Mouse (Mus musculus) stomach, postnatal 0 days (tissue): ENCODE results near the gene Homer2. TPM values are rescaled to one million over a fixed set of nuclear protein-coding genes. Genes with fewer than 3 reads are reported as not detected.

Source experiments
- ATAC-seq: fragments of 200-750 bp; cut with Nextera tagmentation; 2 replicates; pipeline ENCODE4 v1.8.0; 2017; ENCODE audit not compliant: low FRiP score, low TSS enrichment
- DNase-seq: peaks from one replicate; pipeline ENCODE4 v3.0.0-alpha.2; 2016; ENCODE audit warnings: low spot score
- H3K27ac ChIP-seq: fragments of 300-500 bp; sonication (generic); replicated peaks from 2 replicates; pipeline ENCODE4 v1.5.1; 2014; ENCODE audit warnings: mild to moderate bottlenecking, control low read depth
- H3K27me3 ChIP-seq: fragments of 300-500 bp; sonication (generic); 2 replicates; pipeline ENCODE4 v1.6.1; 2014; ENCODE audit warnings: low read length; ENCODE audit not compliant: control insufficient read depth, insufficient read depth
- H3K36me3 ChIP-seq: fragments of 300-500 bp; sonication (generic); 2 replicates; pipeline ENCODE4 v1.6.1; 2014; ENCODE audit warnings: low read length, mixed read lengths; ENCODE audit not compliant: control insufficient read depth, insufficient read depth
- H3K4me1 ChIP-seq: fragments of 300-500 bp; sonication (generic); replicated peaks from 2 replicates; pipeline ENCODE4 v1.6.1; 2014; ENCODE audit warnings: antibody characterized with exemption; ENCODE audit not compliant: control insufficient read depth, insufficient read depth
- H3K4me2 ChIP-seq: fragments of 300-500 bp; sonication (generic); replicated peaks from 2 replicates; pipeline ENCODE4 v1.6.1; 2014; ENCODE audit warnings: low read depth, mild to moderate bottlenecking, control low read depth, moderate library complexity
- H3K4me3 ChIP-seq: fragments of 300-500 bp; sonication (generic); 2 replicates; pipeline ENCODE4 v1.5.1; 2014; ENCODE audit warnings: low read depth, low read length, control low read depth
- H3K9ac ChIP-seq: fragments of 300-500 bp; sonication (generic); 2 replicates; pipeline ENCODE4 v1.6.1; 2014; ENCODE audit warnings: mild to moderate bottlenecking, low read length, control low read depth, mixed read lengths
- H3K9me3 ChIP-seq: fragments of 300-500 bp; sonication (generic); 2 replicates; pipeline ENCODE4 v1.6.1; 2016; ENCODE audit warnings: low read length; ENCODE audit not compliant: control insufficient read depth
- CTCF ChIP-seq: IDR thresholded peaks from 2 replicates; pipeline ENCODE4 v1.5.1; 2016; ENCODE audit warnings: antibody characterized with exemption, low read depth, mild to moderate bottlenecking, moderate library complexity
- EP300 ChIP-seq: optimal IDR thresholded peaks from 2 replicates; pipeline ENCODE3; 2016; ENCODE audit warnings: antibody characterized with exemption
- WGBS: fragments of 180-500 bp; shearing (Covaris S2); extraction: QIAGEN DNeasy Blood & Tissue Kit; methylation state at CpG from one replicate; pipeline ENCODE4 v1.1.7; 2014; 5-methylcytosine and 5-hydroxymethylcytosine counted together
- polyA plus RNA-seq: library from polyadenylated mRNA; unstranded; fragments of >200 nt; fragmentation: Nextera tagmentation; extraction: Ambion mirVana; gene quantifications from 2 replicates; pipeline ENCODE4 v1.2.1, GENCODE M21; 2015

The Homer2 gene
- polyA plus RNA-seq, 1 experiment from 2014 or later, result 47.4 TPM

GRCm38 (mm10) chr7:81571108-81571940, 136.0 kb downstream of the Homer2 start, which contains the start of gene Whamm:
Whamm (plus strand) TSS chr7:81571266.
- no peak for TF ChIP-seq EP300
- TF ChIP-seq CTCF, result no peak; the same call in none of the 2 replicates
- ATAC-seq (peak; percentile 98), DNase-seq (peak; percentile 95)
- peak within 1 kb of the TSS; percentile 89 for H3K9ac ChIP-seq
- no peaks in the 10 kb centered on the region for H3K27me3 ChIP-seq
- no peaks in the 10 kb centered on the region for H3K9me3 ChIP-seq
- peaks cover 3% of the 10 kb centered on the region; the same call in 1 of the 2 replicates for H3K4me1 ChIP-seq
- H3K27ac ChIP-seq, result peak within 1 kb of the TSS; percentile 97
- under 1% methylated on average over 73 of the region's 96 CpGs for WGBS
- peaks cover 3% of the 10 kb centered on the region; the same call in 1 of the 2 replicates for H3K36me3 ChIP-seq
- peak within 1 kb of the TSS; percentile 77 for H3K4me2 ChIP-seq
- H3K4me3 ChIP-seq, result peak within 1 kb of the TSS; percentile 91

- Histone ChIP-seq H3K4me2 (peak overlapping the region; percentile 77), H3K9ac (no peak overlapping the region), H3K9me3 (no peaks in the 10 kb centered on the region), H3K27ac (no peak overlapping the region), H3K4me3 (peak overlapping the region; percentile 91), H3K36me3 (peaks cover 2% of the 10 kb centered on the region; the same call in 1 of the 2 replicates), H3K4me1 (peaks cover 3% of the 10 kb centered on the region; the same call in 1 of the 2 replicates), H3K27me3 (no peaks in the 10 kb centered on the region)
- TF ChIP-seq EP300 (no peak), CTCF (peak; percentile 59)
- ATAC-seq (no peak), DNase-seq (no peak)
- WGBS, result 4% methylated on average over 5 of the region's 5 CpGs
These were observed 136.6 kb downstream of the Homer2 start for GRCm38 (mm10) chr7:81570752-81571107.

GRCm38 (mm10) chr7:81570271-81570670, 137.1 kb downstream of the Homer2 start:
- no peak for TF ChIP-seq CTCF
- no peak for TF ChIP-seq EP300
- Histone ChIP-seq H3K9me3 (no peaks in the 10 kb centered on the region), H3K4me3 (no peak overlapping the region), H3K27ac (no peak overlapping the region), H3K9ac (no peak overlapping the region), H3K27me3 (no peaks in the 10 kb centered on the region), H3K4me1 (peaks cover 3% of the 10 kb centered on the region; the same call in 1 of the 2 replicates), H3K36me3 (no peaks in the 10 kb centered on the region), H3K4me2 (no peak overlapping the region)
- no peak for ATAC-seq
- WGBS, result 92% methylated on average over 3 of the region's 3 CpGs
- no peak for DNase-seq

- no peak overlapping the region for H3K27ac ChIP-seq
- H3K4me2 ChIP-seq, result no peak overlapping the region
- H3K36me3 ChIP-seq, result no peaks in the 10 kb centered on the region
- 96% methylated on average over 1 of the region's 1 CpGs for WGBS
- no peaks in the 10 kb centered on the region for H3K9me3 ChIP-seq
- H3K4me1 ChIP-seq, result peaks cover 3% of the 10 kb centered on the region; the same call in 1 of the 2 replicates
- H3K27me3 ChIP-seq, result no peaks in the 10 kb centered on the region
- TF ChIP-seq EP300 (no peak), CTCF (no peak)
- no peak overlapping the region for H3K4me3 ChIP-seq
- no peak for ATAC-seq
- no peak overlapping the region for H3K9ac ChIP-seq
- DNase-seq, result no peak
These were observed 137.5 kb downstream of the Homer2 start for GRCm38 (mm10) chr7:81569851-81570250.

- WGBS, result 92% methylated on average over 5 of the region's 5 CpGs
- no peak overlapping the region for H3K9ac ChIP-seq
- ATAC-seq (no peak), DNase-seq (no peak)
- TF ChIP-seq CTCF (no peak), EP300 (no peak)
- H3K9me3 ChIP-seq, result no peaks in the 10 kb centered on the region
- H3K4me3 ChIP-seq, result no peak overlapping the region
- no peaks in the 10 kb centered on the region for H3K36me3 ChIP-seq
- H3K27ac ChIP-seq, result no peak overlapping the region
- H3K4me2 ChIP-seq, result no peak overlapping the region
- H3K27me3 ChIP-seq, result no peaks in the 10 kb centered on the region
- H3K4me1 ChIP-seq, result no peaks in the 10 kb centered on the region
These were observed 139.9 kb downstream of the Homer2 start for GRCm38 (mm10) chr7:81567396-81567795.

GRCm38 (mm10) chr7:81566892-81567291, 140.4 kb downstream of the Homer2 start, which contains the start of gene Fsd2:
Fsd2 (minus strand) TSS chr7:81566944.
- no peak within 1 kb of the TSS for H3K27ac ChIP-seq
- H3K4me2 ChIP-seq, result no peak within 1 kb of the TSS
- no peaks in the 10 kb centered on the region for H3K36me3 ChIP-seq
- no peak within 1 kb of the TSS for H3K4me3 ChIP-seq
- H3K27me3 ChIP-seq, result no peaks in the 10 kb centered on the region
- TF ChIP-seq CTCF, result no peak
- no peak for TF ChIP-seq EP300
- H3K4me1 ChIP-seq, result no peaks in the 10 kb centered on the region
- WGBS, result 82% methylated on average over 9 of the region's 9 CpGs
- no peaks in the 10 kb centered on the region for H3K9me3 ChIP-seq
- ATAC-seq (no peak), DNase-seq (no peak)
- H3K9ac ChIP-seq, result no peak within 1 kb of the TSS
